Mouse (Mus musculus): ENCODE measurements around the gene Fndc3b. TPM values are rescaled to one million over a fixed set of nuclear protein-coding genes. Genes with fewer than 3 reads are reported as not detected.

The Fndc3b gene
- total RNA-seq, 2 experiments from 2014 or later = 20.6 to 22.0 TPM

- no peak for DNase-seq
Measured at GRCm38 (mm10) chr3:27621176-27621575, 89.9 kb downstream of the Fndc3b start.

GRCm38 (mm10) chr3:27617733-27618132, 93.4 kb downstream of the Fndc3b start:
- DNase-seq = no peak

DNA sequence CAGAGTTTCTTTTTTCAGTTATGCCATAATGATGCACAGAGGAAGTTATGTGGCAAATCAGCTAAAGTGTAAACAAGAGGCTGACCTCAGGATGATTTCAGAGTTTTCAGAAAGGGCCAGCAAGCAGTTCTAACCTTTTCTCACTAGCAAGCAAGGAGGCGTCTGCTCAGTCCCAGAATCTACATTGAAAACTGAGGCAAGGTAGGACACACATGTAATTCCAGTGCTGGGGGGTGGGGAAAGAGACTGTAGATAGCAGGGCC, 93.9 kb downstream of the Fndc3b start:
- no peak for DNase-seq

- DNase-seq = peak; percentile 54
Measured at GRCm38 (mm10) chr3:27616421-27617236, 94.5 kb downstream of the Fndc3b start.

DNA sequence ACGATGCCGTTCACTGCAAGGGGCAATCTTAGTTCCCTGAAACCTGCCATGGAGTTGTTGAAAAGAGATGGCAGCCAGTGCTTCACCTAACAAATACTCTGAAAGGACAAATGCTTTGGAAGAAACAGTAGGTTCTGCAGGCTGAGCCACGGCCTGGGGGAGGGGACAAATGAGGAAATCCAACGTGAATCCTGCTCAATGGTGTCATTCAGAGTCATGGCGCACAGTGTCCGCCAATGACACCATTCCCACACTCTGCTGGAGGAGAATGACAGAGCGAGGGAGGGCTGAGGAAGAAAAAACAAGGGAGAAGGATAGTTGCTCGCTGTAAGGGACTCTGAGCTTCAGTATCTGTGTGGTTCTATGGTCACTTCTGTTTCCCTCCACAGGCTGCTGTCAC, 95.6 kb downstream of the Fndc3b start:
- no peak for DNase-seq

GRCm38 (mm10) chr3:27613828-27614227, 97.3 kb downstream of the Fndc3b start:
- DNase-seq = no peak

DNA sequence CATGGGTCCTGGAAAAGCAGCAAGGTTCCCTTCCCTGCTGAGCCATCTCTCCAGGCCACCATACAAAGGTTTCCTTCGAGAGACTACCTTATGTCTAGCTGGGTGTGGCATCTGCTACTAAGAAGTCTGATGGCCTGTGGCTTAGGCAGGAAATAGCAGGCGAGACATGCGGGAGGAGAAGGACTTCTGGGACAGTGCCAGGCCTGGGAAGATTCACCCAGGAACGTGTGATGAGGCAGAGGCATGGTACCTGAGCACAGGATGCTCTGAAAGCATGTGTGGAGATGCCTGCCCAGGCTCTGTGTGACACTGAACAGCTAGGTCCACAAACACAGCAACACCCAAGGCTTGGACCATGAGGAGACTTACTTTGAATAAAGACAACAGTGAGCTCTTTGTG, 98.1 kb downstream of the Fndc3b start:
- no peak for DNase-seq

GRCm38 (mm10) chr3:27611986-27612385, 99.1 kb downstream of the Fndc3b start:
- DNase-seq = no peak

DNA sequence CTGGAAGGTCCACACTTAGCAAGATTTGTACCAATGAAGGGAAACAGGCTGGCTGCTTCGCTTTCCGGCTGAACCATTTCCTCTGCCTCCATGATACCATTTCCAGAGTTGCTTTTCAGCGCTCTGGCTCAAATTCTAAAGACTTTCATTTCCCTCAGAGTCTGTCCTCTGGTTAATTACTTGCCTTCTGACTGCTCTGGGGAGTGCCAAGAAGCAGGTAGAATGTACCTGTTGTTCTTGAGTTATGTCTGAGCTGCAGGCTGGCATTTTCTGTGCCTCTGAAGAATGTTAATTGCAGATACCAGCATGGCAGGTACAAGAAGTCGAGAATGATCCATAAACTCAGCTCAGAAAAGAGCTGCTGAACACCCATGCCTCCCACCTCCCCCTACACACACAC, 100.6 kb downstream of the Fndc3b start:
- DNase-seq = no peak

DNA sequence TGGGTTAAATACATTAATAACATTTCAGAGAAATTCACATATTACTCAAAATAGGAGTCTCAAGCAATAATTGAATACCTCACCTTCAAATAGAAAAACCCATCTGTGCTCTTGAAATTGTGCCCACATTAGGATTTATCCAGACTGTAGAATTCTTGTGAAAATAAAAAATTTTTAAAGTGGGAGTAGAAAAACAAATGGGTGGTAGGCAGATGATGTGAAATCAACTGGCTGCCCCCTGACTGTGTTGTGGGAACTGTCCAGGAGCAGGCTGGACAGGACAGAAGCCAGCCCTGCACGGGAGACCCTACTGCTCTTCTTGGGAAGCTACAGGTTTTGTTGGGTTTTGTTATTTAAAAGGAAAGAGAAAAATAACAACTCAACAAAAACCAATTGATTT, 101.0 kb downstream of the Fndc3b start:
- no peak for DNase-seq

GRCm38 (mm10) chr3:27607796-27608151, 103.3 kb downstream of the Fndc3b start:
- DNase-seq = no peak

DNA sequence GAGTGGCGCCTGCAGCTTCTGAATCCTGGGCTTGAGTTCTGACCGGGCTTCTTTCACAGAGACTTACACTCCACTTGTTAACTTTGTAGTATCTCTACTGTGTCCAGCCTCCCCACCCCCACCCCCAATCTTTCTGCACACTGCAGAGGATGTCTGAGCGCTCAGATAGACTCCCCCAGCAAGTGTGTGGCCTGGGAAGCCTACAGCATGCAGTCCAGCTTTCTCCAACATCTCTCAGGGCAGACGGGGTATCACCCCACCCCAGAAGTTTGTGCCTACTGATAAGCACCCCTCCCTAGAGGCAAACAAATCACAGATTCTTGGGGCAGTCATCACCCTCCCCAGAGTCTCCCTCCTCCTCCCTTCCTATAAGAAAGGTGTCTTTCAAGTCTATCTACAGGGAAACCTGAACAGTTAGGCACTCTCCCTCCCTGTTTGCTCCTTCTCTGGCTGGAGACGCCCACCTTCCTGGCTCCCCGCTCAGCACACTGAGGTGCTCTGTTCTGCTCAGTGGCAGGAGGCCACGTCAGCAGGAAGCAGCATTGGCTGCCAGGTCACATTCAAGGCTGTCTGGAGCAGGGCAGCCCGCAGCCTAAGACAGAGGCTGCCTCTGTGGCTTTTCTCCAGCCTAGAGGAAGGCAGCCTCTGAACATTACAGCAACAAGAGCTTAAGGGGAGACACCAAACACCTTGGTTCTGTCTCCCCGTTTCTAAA, 103.9 kb downstream of the Fndc3b start:
- DNase-seq = peak; percentile 67

DNA sequence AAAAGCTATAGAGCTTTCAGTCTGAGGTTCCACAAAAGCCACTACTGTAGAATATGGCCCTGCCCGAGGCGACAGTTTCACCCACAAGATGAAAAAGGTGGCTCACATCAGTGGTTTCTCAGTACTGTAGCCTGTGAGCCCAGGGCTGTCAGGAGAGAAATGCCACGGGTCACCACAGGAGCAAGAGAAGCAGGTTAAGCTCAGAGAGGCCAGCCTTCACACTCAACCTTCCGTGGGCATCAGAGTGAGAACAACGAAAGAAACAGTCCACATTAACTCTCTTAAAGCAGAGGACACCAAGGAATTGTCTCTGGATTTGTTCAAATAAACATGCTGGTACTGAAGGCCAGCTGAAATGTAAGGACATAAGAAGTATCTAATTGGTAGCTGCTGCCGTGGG, 104.5 kb downstream of the Fndc3b start:
- DNase-seq = no peak

GRCm38 (mm10) chr3:27605613-27606012, 105.5 kb downstream of the Fndc3b start:
- no peak for DNase-seq

GRCm38 (mm10) chr3:27605081-27605480, 106.0 kb downstream of the Fndc3b start:
- no peak for DNase-seq

DNA sequence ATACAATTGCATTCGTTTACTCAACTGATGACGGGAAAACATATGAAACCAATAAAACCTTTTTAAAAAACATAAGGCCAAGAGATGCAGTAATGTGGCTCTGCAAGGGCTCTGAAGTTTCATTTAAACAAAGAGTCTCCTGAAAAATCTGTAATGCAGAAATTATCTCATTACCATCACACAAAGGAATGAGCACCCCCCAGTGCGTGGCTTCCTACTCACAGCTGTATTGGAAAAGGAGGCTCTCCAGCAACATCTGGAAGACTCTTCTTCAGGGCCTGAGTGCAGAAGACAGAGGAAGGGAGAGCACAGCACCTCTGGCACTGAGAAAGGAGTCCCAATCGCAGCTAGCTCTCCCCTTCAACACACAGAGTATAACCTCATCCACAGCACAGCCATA, 106.5 kb downstream of the Fndc3b start:
- no peak for DNase-seq

- no peak for DNase-seq
Measured at GRCm38 (mm10) chr3:27603905-27604620, 107.0 kb downstream of the Fndc3b start.

DNA sequence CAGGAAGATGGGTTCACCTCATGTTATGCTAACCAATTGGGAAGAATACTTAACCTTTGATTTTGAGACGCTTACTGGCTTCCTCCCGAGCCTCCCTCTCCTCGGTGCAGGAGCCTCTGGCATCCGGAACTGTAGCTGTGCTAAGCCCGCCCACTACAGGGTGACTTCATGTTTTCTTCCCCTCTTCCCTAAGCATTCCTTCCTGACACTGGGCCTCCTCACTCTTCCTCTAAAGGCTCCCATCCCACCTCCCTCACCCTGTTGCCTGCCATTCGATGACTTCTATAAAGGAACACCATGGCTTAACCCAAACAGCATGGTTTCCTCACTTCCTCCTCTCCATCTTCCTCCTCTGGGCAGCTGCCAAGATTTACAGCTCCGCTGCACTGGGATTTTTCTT, 110.5 kb downstream of the Fndc3b start:
- DNase-seq = no peak

GRCm38 (mm10) chr3:27600197-27600596, 110.9 kb downstream of the Fndc3b start:
- DNase-seq = no peak

GRCm38 (mm10) chr3:27598437-27599382, 112.4 kb downstream of the Fndc3b start:
- DNase-seq = no peak

DNA sequence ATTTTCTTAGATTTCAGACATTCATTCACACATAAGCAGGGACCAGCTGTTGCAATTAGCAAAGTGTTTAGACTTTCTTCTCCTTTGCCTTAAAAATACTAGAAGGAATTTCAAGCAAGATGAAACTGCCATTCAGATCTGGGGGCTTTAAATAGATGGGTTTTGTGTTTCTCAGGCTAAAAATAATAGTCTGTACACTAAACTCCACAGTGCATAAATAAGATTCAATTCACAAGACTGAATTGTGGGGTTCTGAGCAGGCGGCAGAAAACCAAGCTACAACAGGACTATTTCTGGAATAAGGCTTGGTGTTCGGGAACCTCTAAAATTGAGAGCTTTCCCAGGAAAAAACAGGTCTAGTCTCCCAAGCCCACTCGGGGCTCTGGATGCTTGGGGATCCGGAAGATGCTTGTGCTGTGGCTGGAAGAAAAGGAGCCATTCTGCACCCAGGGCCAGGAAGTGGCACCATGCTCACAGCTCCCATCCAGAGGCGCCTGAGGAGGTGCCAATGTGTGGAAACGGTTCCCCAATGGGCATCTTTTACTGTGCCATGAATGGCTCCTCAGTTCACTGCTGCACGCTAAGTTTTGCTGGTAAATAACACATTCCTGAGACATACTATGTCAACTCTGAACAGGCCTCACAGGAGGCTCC, 117.5 kb downstream of the Fndc3b start:
- no peak for DNase-seq

Data from gastrocnemius, postnatal 25 days (tissue).